Mouse (Mus musculus) layer of hippocampus, postnatal 36 days (tissue): Measurements from ENCODE around the gene Matn3. TPM values are rescaled to one million over a fixed set of nuclear protein-coding genes. Genes with fewer than 3 reads are reported as not detected.

Experiments
- total RNA-seq, 2 experiments: library from RNA; stranded (reverse); gene quantifications; 2 replicates each; pipeline ENCODE4 v1.2.3; 2021

Gene Matn3
- total RNA-seq, 2 experiments from 2014 or later: not detected

Other genes with a start within 250 kb of the Matn3 start
- 1 to 10 TPM in 1 of 2 experiments, under 1 TPM in 1; 0.52 to 1.4 TPM for gene Sdc1, start 176.6 kb upstream of the Matn3 start, total RNA-seq
- gene Laptm4a, start 26.3 kb upstream of the Matn3 start, total RNA-seq: 100 to 1,000 TPM; 211 to 225 TPM
- 10 to 100 TPM; 43.8 to 44.5 TPM for gene Wdr35, start 26.0 kb downstream of the Matn3 start, total RNA-seq
- 1 to 10 TPM; 4.5 to 5.7 TPM for gene Ttc32, start 82.1 kb downstream of the Matn3 start, total RNA-seq